Mouse (Mus musculus) heart, adult 2 months (tissue): ENCODE results near the gene Lama1.

ENCODE experiments used
- CTCF ChIP-seq: fragments of 200-600 bp; IDR thresholded peaks from 2 replicates; pipeline ENCODE4 v1.8.1; 2022; ENCODE audit warnings: antibody characterized with exemption, mild to moderate bottlenecking, moderate library complexity
- EP300 ChIP-seq: fragments of 200-500 bp; IDR thresholded peaks from 2 replicates; pipeline ENCODE4 v1.6.1; 2011; ENCODE audit warnings: low read depth, low read length, control low read depth; ENCODE audit not compliant: insufficient read depth
- POLR2A ChIP-seq: fragments of 200-500 bp; IDR thresholded peaks from 2 replicates; pipeline ENCODE4 v1.6.1; 2011; ENCODE audit warnings: mild to moderate bottlenecking, low read depth, low read length, control low read depth; ENCODE audit not compliant: insufficient read depth

GRCm38 (mm10) chr17:67715466-67715865 is 18.4 kb downstream of the Lama1 start:
- no peak for TF ChIP-seq POLR2A
- no peak for TF ChIP-seq CTCF
- TF ChIP-seq EP300 = no peak
